Mouse (Mus musculus): ENCODE results near the gene Gnaq.

The Gnaq gene

DNA sequence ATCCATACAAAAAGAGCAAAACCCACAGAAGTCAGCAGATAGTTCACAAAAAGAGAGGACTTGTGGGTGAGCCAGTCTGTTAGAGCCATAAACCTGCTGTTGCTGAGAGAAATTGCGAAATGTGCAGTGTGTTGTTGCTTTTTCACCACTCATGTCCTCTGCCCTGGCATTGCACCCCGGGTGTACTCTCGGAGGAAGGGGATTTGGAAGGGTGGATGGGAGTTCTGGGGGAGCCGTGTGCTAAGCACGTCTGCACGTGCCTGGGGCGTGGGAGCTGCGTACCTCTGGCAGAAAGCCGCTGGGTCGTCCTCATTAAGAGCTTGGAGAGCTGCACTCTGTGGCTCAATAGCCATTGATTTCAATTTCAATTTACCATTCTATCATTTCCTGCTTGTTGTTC lies 234.6 kb downstream of the Gnaq start:
- DNase-seq (ENCODE audit: low spot score in 2 of 2), result peak in 1 of 2 experiments; percentile 28

DNA sequence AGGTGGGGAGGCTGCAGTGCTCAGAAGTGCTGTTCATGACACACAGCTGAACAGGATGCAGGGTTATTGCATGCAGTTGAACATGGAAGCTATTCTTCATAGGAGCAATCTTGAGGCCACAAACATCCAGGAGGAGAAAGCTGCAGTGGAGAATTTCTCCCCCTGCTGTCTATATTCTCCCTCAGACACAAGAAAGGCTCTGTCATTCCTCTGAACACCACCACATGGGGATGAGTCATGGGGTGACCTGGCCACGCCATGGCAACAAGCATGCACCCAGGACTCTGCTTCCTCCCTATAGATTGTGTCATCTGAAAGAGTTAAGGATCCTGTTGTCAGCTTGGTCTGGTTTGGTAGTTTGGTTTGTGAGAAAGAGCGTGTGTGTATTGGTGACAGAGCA lies 239.0 kb downstream of the Gnaq start:
- peak in 1 of 2 experiments; percentile 14 for DNase-seq (ENCODE audit: low spot score in 2 of 2)

DNA sequence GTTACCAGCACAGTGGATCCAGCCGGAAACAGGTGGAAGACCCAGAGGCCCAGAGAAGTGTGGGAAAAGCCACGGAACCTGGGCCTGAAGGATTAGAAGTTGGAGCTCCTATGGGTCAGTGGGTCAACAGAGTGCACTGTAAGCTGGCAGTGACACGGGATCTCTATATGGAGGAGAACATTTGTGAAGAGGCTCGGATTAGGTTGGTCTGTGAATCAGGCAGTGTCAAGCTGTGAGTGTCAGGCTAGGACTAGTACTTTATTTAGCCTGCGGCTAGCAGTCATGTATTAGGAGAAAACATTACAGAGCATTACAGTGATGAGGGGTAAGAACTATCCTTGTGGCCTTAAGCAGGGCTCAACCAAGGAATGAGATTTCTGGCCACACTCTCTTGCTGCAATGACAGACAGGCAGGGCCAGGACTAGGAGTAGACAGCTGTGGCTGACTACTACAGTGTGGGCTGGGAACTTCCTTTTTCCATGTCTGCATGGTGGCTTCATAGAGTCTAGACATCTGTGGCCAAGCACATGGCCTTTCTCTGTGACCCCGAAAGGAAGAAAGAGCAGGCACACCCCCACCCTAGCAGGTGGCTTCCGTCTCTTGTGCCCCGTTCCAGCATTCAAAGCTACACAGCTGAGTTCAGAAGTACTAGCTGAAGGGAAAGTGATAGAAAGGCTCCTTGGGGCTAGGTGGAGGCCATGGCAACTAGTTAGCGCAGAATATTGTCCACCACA lies 240.3 kb downstream of the Gnaq start:
- peak in 1 of 2 experiments; percentile 46 for DNase-seq (ENCODE audit: low spot score in 2 of 2)

DNA sequence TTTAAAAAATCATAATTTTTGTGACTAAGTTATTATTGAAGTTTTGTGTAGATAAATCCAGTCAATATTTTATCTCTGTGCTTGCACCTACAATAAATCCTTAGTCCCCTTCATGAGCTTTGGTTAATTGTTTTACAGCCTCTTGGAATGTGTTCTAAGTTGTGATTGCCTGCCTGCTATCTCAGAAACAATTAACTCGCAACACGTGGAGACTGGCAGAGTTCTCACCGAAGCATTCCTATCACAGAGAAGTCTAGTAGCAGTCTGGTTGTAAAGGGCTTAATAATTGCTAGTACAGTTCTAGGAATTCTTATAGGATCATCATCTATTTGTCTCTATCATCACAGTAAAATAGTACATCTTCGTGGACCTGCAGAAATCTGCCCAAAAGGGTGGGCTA lies 243.2 kb downstream of the Gnaq start:
- no peak for DNase-seq (ENCODE audit: low spot score in 2 of 2)

DNA sequence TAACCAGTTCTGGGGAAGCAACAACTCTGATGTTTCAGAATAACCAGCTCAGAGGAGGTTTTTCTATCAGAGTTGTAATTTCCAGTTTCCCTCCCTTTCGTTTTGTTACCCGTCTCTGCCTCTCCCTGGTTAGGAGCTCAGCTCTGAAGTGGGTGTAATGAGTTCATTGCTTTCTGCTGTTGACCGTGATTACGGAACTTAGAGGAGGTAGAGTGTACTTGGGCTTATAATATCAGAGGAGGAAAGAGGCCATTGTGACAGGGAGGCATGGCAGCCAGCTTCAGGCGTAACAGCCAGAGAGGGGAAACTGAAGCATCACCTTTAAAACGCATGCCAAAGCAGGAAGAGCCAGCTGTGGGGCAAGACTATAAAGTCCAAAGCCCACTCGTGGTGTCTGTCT lies 245.9 kb downstream of the Gnaq start:
- DNase-seq (ENCODE audit: low spot score in 2 of 2), result no peak

DNA sequence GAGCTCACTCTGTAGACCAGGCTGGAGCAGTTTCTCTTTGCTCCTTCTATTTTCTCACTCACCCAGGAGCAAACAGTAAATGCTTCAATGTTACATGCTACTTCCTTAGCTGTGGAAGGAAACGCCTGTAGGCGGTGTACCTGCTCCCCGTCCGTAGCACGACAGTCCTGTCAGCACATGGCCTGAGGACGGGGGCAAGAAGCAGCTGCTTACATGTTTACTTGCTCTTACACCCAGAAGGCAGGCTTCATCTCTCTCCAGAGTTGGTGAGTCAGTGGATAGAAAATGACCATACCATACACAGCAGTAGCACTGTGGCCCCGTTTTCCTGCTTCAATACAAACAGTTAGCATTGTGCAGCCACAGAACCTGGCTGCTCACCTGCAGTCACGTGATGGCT lies 247.1 kb downstream of the Gnaq start:
- DNase-seq (ENCODE audit: low spot score in 2 of 2), result no peak

DNA sequence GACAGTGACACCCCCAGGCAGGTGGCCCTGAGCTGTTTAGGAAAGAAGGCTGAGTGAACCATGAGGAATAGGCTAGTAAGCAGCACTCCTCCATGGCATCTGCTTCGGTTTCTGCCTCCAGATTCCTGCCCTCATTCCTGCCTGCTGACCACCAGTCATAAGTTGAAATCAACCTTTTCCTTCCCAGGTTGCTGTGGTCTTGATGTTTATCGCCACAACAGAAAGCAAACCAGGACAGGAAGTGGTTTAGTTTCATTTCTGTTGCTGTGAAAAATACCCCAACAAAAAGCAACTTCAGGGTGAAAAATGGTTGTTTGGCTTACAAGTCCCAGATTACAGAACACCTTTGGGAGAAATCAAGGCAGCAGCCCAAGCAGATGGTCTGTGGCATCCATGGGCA lies 249.8 kb downstream of the Gnaq start:
- no peak for DNase-seq (ENCODE audit: low spot score in 2 of 2)

DNA sequence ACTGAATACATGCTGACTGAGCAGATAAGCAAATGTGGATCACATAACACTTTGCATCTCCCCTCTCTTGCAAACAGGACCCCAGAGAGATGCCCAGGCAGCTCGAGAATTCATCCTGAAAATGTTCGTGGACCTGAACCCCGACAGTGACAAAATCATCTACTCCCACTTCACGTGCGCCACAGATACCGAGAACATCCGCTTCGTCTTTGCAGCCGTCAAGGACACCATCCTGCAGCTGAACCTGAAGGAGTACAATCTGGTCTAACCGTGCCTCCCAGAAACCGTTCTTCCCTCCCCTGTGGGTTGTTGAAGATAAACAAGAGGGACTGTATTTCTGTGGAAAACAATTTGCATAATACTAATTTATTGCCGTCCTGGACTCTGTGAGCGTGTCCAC lies 250.5 kb downstream of the Gnaq start:
- no peak for DNase-seq (ENCODE audit: low spot score in 2 of 2)

DNA sequence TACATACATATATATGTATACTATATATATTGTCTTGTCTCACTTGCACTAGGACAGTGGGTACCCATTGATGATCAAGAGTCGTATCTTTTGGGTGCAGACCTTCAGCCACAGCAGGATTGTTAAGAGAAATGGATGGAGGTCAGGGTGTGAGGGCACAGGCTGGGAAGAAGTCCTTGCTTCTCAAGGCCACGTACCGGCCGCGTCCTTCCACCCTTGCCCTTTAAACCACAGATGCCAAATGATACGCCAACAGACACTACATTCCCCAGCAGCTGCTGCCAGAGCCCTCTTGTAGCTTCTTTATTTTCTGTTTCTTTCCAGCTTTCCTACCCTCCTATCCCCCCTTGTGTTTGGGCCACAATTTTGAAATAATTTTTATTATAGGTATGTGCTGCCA lies 251.5 kb downstream of the Gnaq start:
- DNase-seq (ENCODE audit: low spot score in 2 of 2), result no peak

DNA sequence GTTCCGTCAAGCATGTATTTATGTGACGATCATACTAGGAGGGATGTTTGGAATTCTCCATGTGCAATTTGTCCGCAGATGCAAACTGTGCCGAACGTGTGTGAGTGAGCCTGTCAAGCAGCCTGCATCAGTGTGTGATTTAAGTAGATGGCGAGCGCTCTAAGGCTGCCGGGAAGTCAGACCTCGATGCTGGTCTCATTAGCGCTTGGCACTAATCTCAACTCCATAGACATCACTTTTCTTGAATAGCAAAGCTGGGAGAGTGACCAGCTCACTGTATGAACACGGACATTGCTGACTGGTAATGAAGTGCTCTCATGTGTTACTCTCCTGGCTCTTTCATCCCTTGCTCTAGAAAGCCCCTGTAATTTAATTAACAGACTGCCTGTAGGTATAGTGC lies 252.3 kb downstream of the Gnaq start:
- DNase-seq (ENCODE audit: low spot score in 2 of 2), result no peak

DNA sequence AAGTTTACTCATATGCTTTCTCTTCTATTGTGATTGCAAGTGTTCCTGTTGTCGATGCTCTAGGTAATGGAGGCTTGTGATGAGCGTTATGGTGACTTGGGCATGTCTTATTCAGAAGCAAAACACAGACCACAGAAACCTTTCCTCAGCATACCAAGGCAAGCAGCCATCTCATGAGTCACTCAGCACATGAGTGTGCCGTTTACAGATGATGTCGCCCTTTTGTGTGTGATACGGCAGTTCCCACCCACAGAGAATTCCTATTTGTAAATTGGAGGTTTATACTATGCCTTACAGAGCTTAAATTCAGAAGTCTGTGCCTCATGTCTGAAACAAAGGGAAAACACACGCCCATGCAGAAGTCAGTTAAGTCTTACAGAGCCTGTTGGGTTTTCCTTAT lies 253.9 kb downstream of the Gnaq start:
- no peak for DNase-seq (ENCODE audit: low spot score in 2 of 2)

DNA sequence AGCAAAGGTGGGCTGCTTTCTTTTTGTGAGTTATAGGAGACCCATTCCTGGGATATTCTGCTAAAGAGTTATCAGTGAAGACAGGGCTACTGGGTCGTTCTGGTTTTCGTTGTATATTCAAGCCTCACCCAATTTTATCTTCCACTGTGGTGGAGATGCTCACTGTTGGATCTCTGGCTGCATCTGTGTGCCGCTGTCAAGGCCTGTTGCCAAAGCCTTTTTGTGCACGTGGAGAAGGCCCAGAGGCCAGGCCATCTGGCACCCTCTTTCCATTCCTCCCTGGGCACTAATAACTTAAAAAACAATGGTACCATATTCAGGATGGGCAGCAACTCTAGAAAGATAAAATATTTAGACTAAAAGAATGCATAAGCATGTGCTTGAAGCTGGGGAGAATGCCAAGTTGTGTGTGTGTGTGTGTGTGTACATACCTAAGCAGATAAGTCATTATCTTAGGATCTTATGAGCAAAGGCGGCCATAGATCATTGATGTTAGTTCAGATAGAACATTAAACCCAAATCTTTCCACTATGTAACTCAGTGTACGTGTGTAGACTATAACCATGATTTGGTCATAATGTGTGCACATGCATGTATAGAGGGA lies 257.7 kb downstream of the Gnaq start:
- DNase-seq (ENCODE audit: low spot score in 2 of 2), result no peak

DNA sequence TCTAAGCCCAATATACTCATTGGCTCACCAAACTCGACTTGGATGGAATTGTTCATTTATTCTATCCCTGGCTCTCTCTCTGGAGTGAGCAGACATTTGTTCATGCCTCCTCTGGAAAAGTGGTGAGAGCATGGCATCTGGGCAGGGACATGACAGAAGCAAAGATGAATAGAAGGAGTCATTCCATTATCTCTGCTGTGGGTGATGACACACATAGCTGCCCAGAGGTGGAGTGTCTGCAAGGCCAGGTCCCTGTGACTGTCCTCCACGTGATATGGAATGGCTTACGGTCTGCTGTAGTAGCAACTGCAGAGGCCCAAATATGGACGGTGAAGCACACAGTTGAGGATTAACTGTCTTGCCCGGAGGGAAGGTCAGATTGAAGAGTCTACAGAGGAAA lies 261.8 kb downstream of the Gnaq start:
- DNase-seq (ENCODE audit: low spot score in 2 of 2), result no peak

DNA sequence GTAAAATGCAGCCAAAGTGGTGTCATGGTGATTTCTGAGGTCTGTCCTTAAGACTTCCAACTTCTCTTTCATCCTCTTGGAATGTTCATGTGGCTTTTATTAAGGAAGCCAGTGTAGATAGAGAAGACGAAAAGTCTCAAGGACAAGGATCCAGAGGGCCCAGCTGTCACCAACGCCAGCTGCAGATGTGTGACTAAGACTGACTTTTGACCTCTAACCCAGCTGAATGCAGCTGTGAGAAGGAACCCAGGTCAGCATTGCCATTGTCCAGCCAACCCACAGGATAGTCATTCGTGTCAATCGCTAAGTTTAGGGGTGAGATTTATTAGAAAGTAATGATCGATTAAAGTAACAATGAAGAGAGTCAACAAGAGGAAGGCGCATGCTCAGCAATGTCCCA lies 270.5 kb downstream of the Gnaq start:
- no peak for DNase-seq (ENCODE audit: low spot score in 2 of 2)

DNA sequence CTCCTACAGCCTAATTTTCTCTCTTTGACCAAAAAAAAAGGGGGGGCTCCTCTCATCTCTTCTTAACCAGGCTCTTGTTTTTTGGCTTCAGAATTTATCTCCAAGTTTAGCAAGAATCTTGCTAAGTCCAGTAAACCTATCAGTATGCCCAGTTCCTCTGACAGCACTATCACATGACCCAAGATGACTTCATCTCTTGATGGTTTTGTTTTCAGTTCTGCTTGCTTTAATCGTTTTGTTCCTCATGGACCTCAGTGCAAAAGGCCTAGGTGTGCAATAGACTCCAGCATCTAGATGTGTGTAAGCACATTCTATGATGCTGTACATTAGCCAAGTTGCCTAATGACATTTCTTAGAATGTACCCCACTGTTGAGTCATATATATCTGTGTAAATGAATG lies 275.1 kb downstream of the Gnaq start:
- DNase-seq (ENCODE audit: low spot score in 2 of 2), result no peak

DNA sequence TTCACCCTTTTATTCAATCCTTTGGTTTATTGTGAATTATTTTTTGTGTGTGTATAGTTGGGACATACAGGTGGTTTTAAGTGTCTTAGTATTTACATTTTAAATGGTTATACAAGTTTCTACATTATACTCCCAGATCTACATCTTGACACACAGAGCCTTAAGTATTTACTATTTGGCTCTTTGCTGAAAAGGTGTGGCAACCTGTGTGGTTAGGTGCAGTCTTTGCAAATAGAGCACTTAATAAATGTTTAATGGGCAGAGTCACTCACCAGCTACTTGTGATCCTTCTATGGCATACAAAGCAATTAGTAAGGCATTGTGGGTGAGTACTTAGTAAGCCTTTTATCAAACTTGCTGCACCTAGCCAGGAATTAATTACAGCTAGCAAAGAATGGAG lies 278.7 kb downstream of the Gnaq start:
- DNase-seq (ENCODE audit: low spot score in 2 of 2), result no peak

DNA sequence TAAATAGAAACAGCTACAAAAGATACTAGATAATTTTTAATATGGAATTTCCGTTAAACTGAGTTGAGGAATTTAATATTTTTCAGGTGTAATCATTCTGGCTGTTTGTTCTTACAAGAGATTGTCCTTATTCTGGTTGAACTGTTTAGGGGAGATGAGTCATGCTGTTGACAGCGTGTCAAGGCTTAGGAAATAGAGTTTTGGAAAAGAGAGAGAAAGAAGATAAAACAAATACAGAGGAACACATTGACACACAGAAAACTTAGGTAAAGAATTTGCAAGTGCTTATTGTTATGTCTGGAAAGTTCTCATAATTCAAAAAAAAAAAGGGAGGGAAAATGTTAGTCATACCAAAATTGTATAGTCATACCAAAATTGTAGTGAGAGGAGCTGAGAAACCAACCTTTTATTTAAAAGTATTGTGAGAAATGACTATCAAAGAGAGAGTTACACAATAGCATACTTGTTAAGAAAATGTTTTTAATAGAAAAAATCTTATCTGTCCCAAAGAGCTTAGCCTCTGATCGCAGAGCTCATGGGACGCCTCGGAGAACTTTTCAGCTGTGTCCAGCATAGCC lies 285.5 kb downstream of the Gnaq start:
- DNase-seq (ENCODE audit: low spot score in 2 of 2), result no peak

DNA sequence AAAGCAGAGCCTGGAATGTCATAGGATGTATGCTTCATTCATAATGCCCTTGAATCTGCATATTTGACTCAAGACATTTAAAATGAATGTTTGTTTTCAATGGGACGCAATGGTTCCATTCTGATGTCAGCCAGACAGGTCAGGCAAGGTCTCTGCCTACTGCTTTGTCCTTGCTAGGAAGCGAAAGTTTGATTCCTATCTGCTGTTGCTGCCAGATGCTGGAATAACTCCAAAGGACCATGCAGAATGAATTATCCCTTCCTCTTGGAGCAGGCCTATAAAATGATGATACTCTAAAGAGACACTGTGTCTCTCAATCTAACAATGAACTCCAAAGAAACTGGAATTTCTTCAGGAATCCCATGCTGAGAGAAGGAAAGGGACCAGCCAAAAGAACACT lies 293.0 kb downstream of the Gnaq start:
- no peak for DNase-seq (ENCODE audit: low spot score in 2 of 2)

DNA sequence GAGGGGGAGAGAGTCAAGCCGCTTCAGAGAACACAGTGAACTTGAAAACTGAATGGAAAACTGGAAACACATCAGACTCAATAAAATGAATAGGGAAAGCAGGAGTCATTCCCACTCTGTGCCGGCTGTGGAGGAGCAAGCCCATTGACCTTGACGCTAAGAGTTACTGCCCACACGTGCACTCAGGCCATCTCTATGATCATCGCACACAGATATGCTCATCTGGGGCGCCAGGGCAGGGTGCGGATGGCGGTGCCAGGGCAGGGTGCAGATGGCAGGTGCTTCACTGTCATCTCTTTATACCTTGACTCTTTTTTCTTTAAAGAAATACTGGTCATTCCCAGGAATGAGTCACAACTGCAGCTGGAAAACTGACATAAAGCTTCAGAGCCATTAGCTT lies 298.7 kb downstream of the Gnaq start:
- no peak for DNase-seq (ENCODE audit: low spot score in 2 of 2)

DNA sequence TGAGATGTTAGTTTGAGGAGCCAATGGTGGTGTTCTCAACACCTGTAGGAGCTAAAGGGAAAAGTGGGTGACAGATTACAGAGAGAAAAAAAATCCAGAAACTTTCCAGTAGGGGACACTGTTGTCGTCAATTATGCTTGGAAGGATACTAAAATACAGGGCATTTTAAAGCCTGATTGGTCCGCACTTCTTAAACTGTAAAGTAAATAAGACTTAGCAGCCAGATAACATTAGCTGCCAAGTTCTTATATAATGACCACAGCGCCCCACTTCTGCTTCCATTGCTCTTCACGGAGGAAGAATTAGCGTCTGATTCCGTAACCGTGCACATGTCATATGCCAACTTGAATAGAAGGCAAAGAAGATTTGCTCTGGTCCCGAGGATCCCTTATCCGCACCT lies 302.2 kb downstream of the Gnaq start:
- no peak for DNase-seq (ENCODE audit: low spot score in 2 of 2)

DNA sequence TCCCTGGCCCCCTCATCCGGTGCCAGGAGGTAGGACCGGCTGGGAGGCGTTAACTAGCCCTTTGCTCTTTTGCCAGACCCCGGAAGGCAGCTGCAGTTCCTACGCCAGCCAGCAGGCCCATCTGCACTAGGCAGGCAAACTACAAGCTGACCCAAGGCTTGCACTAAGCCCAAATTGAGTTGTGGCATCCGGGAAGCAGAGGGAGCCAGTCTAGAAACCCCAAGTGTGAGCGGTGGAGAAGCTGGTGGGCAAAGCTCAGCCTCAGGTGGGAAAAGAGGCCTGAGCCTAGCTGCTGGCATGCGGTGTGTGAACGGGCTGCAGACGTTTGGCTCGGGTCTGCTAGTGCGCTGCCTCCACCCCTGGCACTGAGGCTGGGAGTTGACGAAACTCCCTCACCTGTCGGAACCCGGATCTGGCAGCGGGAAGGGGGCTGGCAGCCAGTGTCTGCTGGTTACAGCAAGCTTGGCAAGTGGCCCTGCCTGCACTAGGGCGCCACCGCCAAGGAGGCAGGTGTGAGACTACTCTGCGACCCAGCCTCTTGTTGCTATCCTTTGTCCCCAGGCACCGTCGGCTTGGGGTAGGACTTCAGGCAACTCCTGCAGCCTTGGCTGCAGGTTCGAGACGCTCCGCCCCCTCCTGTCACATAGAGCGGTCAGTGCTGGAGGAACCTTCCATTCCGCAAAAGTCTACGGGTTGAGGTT lies 303.1 kb downstream of the Gnaq start, which contains the start of gene Gna14:
TSS of gene Gna14 (plus strand) at position 232 of the 701 bp plus-strand sequence.
- peak; percentile 53 to 62 for DNase-seq (ENCODE audit: low spot score in 2 of 2)

DNA sequence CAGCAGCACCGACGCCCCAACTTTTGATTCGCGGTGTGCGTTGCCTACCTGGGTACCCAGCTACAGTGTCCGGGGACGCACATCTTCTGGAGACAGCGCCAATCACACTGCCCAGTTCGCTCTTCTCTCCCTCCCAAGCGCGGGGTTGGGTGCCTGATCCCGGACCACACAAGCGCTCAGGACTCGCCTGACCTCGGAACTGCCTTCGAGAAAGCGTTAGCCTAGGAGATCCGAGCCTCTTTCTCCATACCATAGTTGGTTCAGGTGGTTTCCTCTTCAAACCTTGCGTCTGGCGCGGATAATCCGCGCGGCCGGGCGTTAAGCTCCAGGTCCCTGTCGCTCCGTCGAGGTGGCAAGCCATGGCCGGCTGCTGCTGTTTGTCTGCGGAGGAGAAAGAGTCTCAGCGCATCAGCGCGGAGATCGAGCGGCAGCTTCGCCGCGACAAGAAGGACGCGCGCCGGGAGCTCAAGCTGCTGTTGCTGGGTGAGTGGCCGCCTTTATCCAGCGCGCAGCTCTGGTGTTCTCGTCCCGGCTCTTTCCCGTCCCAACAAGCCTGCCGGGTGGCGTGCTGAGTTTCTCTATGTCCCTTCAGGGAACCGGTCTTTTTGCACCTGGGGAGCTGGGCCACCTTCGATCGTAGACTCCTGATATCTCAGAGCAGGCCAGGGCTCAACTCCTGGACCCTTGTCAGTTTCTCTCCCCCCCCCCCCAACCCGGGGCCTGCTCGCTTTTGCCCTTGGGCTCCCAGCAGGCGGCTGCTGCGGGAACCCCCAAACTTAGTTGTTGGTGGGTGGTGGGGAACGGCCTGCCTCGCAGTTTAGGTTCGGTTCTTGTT lies 303.9 kb downstream of the Gnaq start:
- peak; percentile 31 to 53 for DNase-seq (ENCODE audit: low spot score in 2 of 2)

Data from right cerebral cortex, postnatal 10 days (tissue).